Mouse (Mus musculus): ENCODE data around the gene Aspg. TPM values are rescaled to one million over a fixed set of nuclear protein-coding genes. Genes with fewer than 3 reads are reported as not detected.

Gene Aspg
- polyA plus RNA-seq, 1 experiment from 2014 or later, result not detected

DNA sequence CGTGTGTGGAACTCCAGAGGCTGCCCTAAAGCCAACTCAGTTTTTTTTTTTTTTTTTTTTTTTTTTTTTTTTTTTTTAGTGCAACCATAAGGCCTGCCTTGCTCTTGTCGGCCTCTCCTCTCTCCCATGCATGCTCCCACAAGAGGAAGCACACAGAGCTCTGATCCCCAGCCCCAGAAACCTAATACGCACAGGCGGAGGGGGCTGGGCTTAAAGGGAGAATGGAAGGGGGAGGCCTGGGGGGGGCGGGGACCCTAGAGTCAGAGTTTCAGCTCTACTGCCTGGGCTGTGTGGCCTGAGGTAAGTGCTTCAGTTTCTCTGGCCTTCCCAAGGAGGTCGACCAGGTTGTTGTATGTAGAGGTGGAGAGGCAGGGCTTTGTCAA is 45.5 kb downstream of the Aspg start:
- no peaks in the 10 kb centered on the region for H3K36me3 ChIP-seq (ENCODE audit: inconsistent target)
- H3K27ac ChIP-seq, result no peak overlapping the region
- no peak overlapping the region for H3K4me3 ChIP-seq (ENCODE audit: inconsistent target)
- 47% methylated on average over 6 of the region's 6 CpGs for WGBS (ENCODE audit: missing documents)
- no peaks in the 10 kb centered on the region for H3K79me2 ChIP-seq (ENCODE audit: inconsistent target)

DNA sequence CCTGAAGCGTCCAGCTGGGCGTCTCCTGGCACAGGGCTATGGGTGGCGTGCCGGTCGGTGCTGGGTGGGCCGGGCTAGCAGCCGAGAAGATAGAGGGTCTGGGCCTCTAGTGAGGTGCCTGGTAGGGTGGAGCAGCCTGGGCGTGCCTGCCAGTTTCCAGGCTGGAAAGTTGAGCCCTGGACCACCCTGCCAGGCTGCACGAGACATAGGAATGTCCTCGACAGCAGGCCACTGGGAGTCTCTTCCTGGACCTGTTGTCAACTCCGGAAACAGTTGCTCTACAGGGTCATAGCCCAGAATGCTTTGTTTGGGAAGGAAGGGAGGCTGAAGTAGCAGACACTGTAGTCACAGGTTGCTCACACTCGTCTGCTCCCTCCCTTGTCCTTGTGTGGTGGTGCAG is 47.1 kb downstream of the Aspg start:
- H3K27ac ChIP-seq, result no peak overlapping the region
- WGBS (ENCODE audit: missing documents), result 90% methylated on average over 12 of the region's 12 CpGs
- H3K79me2 ChIP-seq (ENCODE audit: inconsistent target), result no peaks in the 10 kb centered on the region
- H3K4me3 ChIP-seq (ENCODE audit: inconsistent target), result no peak overlapping the region
- H3K36me3 ChIP-seq (ENCODE audit: inconsistent target), result no peaks in the 10 kb centered on the region

DNA sequence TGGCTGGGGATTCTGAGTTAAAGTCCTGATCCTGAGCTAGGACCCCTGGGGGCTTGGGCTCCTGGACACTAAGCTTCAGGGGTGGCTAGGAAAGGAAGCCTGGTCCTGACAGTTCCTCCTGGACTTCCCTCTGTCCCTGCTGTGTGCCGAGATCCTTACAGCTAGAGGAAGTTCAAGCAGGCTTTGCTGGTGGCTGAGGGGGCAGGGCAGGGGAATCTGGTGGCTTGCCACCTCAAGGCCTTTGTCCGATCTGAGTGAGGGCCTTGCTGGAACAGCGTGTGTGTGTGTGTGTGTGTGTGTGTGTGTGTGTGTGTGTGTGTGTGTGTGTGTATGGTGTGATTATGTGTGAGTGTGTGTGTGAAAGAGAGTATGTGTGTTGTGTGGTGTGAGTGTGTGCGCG is 48.0 kb downstream of the Aspg start:
- Histone ChIP-seq H3K36me3 (ENCODE audit: inconsistent target) (no peaks in the 10 kb centered on the region), H3K27ac (no peak overlapping the region), H3K79me2 (ENCODE audit: inconsistent target) (no peaks in the 10 kb centered on the region), H3K4me3 (ENCODE audit: inconsistent target) (no peak overlapping the region)
- 24% methylated on average over 3 of the region's 5 CpGs for WGBS (ENCODE audit: missing documents)

DNA sequence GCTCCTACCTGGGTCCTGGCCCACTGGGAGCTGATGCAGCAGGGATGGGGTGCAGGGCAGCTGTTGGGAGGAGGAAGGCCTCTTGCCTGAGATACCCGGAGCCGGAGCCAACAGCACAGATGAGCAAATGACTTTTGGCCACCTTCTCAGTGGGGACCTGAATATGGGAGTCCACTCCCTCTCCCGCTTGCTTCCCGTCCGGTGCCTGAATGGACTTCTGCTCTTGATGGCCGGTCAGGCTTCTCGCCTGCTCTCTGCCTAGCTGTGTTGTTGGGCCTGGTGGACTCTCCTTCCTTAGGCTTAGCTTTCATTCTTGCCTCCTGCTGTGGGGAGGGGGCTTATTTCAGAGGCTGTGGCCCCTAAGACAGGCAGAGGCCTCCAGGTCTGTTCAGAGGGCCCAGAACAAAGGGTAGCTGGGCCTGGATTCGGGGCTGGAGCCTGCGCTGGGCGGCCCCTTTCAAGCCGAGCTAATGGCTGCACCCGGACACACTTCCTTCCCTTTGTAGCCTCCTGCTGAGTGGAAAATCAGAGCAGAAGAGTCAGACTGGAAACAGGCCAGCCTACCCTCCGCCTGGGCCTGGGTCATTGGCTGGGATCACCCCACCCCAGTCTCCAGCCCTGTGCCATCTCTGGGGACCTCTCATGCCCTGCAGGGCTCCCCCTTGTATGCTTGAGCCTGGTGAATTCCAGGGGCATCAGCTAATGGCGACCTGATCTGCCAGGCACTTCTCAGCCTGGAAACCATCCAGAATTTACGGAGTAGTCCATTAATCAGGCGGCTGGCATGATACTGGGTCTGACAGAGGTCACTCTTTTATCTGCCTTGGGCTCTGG is 49.0 kb downstream of the Aspg start:
- no peaks in the 10 kb centered on the region for H3K79me2 ChIP-seq (ENCODE audit: inconsistent target)
- H3K4me3 ChIP-seq (ENCODE audit: inconsistent target), result no peak overlapping the region
- 92% methylated on average over 16 of the region's 16 CpGs for WGBS (ENCODE audit: missing documents)
- no peak overlapping the region for H3K27ac ChIP-seq
- no peaks in the 10 kb centered on the region for H3K36me3 ChIP-seq (ENCODE audit: inconsistent target)

DNA sequence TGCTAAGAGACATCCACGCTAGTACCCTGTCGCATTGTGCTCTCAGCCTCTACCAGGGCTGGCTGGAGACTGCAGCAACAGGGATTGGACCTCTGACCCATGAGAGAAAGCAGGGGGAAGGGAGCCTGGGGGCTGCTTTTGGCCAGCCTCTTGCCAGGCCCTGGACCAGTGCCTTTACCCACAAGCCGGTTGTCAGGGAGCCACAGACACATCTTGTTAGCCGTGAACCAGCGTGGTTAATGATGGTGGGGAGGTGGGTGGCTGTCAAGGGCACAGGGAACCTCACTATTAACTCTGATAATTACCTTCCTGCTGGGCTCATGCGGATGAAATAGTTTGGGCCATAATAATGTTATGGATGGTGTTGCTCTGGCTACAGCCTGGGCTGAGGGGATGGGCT is 50.3 kb downstream of the Aspg start:
- 86% methylated on average over 6 of the region's 6 CpGs for WGBS (ENCODE audit: missing documents)
- H3K27ac ChIP-seq, result no peak overlapping the region
- H3K36me3 ChIP-seq (ENCODE audit: inconsistent target), result no peaks in the 10 kb centered on the region
- H3K79me2 ChIP-seq (ENCODE audit: inconsistent target), result no peaks in the 10 kb centered on the region
- no peak overlapping the region for H3K4me3 ChIP-seq (ENCODE audit: inconsistent target)

DNA sequence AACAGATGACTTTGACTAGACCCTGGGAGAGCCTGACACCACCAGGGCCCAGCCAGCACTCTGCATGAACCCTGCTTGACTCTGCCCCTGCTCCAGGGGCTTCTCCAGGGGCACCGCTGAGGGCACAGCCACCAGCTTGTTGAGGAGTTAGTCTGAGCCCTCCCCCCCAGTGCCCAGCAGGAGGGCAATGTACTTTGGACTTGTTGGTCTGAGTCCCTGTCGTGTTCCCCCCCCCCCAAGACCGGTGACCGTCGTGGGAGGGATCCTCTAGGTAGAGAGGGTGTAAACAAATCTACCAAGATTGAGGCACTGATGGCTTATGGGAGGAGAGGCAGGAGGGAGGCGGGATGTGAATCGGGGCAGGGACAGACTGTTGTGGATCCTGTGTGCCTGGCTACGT is 51.8 kb downstream of the Aspg start:
- H3K79me2 ChIP-seq (ENCODE audit: inconsistent target), result no peaks in the 10 kb centered on the region
- WGBS (ENCODE audit: missing documents), result 84% methylated on average over 7 of the region's 8 CpGs
- no peak overlapping the region for H3K4me3 ChIP-seq (ENCODE audit: inconsistent target)
- H3K27ac ChIP-seq, result no peak overlapping the region
- no peaks in the 10 kb centered on the region for H3K36me3 ChIP-seq (ENCODE audit: inconsistent target)

DNA sequence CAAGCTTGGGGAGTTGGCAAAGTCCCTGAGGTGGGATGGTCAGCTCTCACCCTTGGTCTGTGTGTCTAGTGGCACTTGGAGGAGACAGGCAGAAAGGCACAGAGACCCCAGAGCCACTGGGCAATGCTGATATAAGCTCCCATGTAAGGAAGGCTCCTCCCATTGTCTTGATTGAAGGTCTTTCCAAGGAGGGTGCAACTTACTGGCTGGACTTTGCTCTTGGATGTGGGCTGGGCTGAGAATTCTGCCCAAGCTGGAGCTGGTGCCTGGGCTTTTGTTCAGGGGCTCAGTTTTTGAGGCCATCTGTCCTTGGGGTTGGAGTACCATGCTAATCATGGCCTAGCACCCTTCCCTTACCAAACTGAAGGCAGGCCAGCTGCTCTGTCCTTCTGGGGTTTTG is 52.3 kb downstream of the Aspg start:
- no peak overlapping the region for H3K4me3 ChIP-seq (ENCODE audit: inconsistent target)
- H3K27ac ChIP-seq, result no peak overlapping the region
- no peaks in the 10 kb centered on the region for H3K79me2 ChIP-seq (ENCODE audit: inconsistent target)
- no peaks in the 10 kb centered on the region for H3K36me3 ChIP-seq (ENCODE audit: inconsistent target)

DNA sequence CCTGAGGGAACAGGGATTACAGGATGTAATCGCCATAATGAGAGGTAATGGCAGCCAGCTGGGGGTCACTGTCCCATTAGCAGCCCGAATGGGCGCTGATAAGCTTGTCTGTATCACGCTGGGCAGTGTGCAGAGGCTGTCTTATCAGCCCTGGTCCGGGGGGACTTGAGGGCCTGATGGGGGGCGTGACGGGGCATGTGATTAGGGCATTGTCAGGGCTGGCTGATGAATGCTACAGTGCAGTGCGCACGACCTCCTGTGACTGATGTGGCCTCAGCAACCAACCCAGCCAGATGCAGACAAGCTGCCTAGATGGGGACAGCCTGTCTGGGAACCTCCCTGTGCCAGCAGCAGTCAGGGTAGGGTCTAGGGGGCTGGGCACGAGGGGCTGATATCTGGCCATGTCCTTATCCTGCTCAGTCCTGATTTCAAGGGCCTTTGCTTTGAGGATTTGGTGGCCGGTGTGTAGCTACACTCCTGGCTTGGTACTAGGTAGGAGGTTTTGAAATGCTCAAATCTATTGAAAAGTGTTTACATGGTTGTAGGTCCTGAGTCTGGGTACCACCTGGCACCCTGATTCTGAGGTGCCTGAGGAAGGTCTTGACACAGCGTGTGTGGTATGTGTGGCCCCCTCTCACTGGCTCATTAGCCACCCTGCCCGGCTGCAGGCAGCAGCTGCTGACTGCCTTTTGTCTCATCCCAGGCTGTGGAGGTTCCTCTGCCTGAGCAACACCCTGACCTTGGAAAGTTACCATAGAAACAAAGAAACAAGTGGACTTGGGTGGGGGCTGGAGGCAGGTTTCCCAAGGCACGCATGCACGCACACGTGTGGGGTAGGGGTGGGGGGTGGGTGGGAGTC is 57.7 kb downstream of the Aspg start:
- Histone ChIP-seq H3K27ac (no peak overlapping the region), H3K36me3 (ENCODE audit: inconsistent target) (no peaks in the 10 kb centered on the region), H3K4me3 (ENCODE audit: inconsistent target) (no peak overlapping the region), H3K79me2 (ENCODE audit: inconsistent target) (no peaks in the 10 kb centered on the region)
- 87% methylated on average over 16 of the region's 16 CpGs for WGBS (ENCODE audit: missing documents)

DNA sequence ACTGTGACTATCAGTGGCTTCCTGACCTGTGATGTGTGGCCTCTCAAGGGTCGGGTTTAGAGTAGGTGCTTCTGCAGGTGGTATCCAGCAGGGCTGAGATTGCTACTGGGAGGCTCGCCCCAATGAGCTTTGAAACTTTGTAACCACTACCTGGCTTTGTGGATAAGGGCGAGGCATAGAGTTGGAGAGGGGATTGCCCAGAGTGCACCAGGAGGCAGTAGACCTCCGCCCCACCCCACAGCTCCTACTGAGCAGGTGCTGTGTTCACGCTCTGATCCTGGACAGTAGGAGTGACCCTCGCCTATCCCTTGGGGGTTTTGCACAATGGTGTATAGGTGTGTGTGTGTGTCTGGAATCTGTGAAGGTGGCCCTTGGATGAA is 58.4 kb downstream of the Aspg start:
- Histone ChIP-seq H3K4me3 (ENCODE audit: inconsistent target) (no peak overlapping the region), H3K36me3 (ENCODE audit: inconsistent target) (no peaks in the 10 kb centered on the region), H3K79me2 (ENCODE audit: inconsistent target) (no peaks in the 10 kb centered on the region), H3K27ac (no peak overlapping the region)
- 63% methylated on average over 6 of the region's 6 CpGs for WGBS (ENCODE audit: missing documents)

DNA sequence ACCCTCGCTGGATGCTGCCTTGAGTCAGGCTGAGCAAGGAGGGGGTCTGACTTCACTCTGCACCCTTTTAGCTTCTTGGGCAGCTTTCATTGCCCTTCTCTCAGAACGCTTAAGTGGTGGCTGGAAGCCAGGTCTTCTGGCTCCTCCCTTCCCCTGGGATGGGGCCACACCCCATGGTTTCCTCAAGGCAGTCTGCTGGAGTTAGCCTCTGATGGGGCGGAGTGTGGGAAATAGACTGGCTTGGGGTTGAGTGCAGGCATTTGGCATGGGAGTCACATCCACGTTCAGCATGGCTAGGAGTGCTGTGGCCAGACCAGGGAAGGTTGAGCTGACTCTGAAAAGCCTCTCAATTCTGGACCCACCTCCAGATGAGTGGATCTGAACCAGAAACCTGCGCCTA is 62.8 kb downstream of the Aspg start:
- H3K36me3 ChIP-seq (ENCODE audit: inconsistent target), result no peaks in the 10 kb centered on the region
- H3K4me3 ChIP-seq (ENCODE audit: inconsistent target), result no peak overlapping the region
- H3K27ac ChIP-seq, result no peak overlapping the region
- no peaks in the 10 kb centered on the region for H3K79me2 ChIP-seq (ENCODE audit: inconsistent target)
- WGBS (ENCODE audit: missing documents), result 80% methylated on average over 4 of the region's 5 CpGs

DNA sequence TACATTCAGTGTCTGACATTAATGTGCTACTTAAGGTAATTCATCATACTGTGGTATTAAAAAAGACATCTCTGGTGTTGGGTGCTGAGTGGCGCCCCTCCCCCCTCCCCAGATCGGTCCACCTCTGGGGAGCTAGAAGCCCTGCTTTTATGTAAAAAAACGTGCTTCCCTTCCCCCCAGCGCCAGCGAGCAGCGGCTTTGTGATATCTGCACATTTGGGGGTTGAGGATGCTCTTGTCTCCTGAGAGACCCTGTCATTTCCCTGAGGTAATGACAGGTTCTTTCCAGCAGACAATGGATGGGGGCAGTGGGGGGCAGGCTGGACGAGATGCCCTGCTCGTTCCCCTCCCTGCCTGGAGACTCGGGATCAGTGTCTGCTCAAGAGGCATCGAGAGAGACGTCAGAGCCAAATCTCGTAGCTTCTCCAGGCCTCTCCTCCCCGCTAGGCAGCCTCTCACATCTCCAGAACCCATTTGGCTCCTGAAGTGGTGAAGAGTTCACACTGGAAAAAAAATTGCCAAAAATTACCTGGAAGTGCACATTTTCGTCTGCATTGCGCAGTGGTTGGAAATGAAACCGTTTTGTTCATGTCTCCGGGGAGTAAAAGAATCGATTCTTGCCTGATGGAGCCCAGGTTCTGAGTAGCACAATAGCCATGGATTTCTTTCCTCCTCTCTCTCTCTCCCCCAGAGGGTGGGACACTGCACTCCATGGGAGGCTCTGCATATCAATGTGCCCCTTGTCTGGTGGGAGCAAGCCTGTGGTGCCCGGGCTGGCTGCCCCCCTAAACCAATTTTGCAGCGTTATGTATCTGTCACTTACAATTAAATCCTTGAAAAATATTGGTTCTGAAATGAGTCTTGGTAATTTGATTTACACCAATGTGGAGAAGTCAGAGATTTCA is 64.4 kb downstream of the Aspg start:
- H3K79me2 ChIP-seq (ENCODE audit: inconsistent target), result no peaks in the 10 kb centered on the region
- no peaks in the 10 kb centered on the region for H3K36me3 ChIP-seq (ENCODE audit: inconsistent target)
- H3K4me3 ChIP-seq (ENCODE audit: inconsistent target), result no peak overlapping the region
- 83% methylated on average over 19 of the region's 20 CpGs for WGBS (ENCODE audit: missing documents)
- no peak overlapping the region for H3K27ac ChIP-seq

DNA sequence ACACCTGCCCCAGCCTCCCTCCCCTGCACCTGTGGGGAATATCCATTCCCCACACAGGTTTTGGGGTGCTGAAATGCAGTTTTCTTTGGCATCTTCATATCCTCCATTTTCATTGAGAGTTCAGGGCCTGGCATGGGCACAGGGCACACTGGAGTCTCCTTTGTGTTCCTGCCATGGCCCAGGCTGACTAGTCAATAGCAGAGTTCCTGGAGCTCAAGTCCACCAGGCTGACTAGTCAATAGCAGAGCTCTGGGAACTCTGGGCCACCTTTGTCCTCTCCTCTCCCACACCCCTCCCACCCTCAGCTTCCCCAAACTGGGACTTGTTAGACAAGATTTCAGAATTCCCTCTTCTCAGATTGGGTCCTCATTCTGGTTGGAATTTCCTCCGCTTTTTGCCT is 65.2 kb downstream of the Aspg start:
- WGBS (ENCODE audit: missing documents), result 100% methylated on average over 1 of the region's 1 CpGs

DNA sequence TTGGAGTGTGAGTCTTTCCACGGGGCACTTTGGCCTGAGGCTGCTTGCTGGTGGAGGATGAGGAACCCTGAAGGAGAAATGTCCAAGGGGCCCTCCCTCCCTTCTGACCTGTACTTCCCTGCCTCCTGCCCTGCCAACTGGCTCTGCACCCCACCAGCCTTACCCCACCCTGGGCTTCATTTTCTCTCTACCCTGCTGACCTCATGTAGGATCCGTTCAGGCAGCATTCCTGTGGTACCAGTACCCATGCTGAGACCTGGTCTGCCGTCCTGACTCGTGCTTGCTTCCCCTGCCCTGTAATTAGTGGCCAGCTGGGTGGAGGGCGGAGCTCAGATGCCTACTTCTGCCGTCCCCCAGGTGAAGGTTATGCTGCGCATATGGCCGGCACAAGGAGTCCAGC is 65.7 kb downstream of the Aspg start:
- H3K27ac ChIP-seq, result no peak overlapping the region
- 80% methylated on average over 8 of the region's 8 CpGs for WGBS (ENCODE audit: missing documents)

More for the DNA sequence above, 65.2 kb downstream of the Aspg start:
- H3K4me3 ChIP-seq (ENCODE audit: inconsistent target), result no peak overlapping the region
- no peak overlapping the region for H3K27ac ChIP-seq
- H3K36me3 ChIP-seq (ENCODE audit: inconsistent target), result no peaks in the 10 kb centered on the region
- no peaks in the 10 kb centered on the region for H3K79me2 ChIP-seq (ENCODE audit: inconsistent target)

More for the DNA sequence above, 65.7 kb downstream of the Aspg start:
- H3K79me2 ChIP-seq (ENCODE audit: inconsistent target), result no peaks in the 10 kb centered on the region
- H3K36me3 ChIP-seq (ENCODE audit: inconsistent target), result no peaks in the 10 kb centered on the region
- no peak overlapping the region for H3K4me3 ChIP-seq (ENCODE audit: inconsistent target)
